Mouse (Mus musculus) olfactory bulb, adult 2 months (tissue): ENCODE data around the gene Akt1. TPM values are rescaled to one million over a fixed set of nuclear protein-coding genes. Genes with fewer than 3 reads are reported as not detected.

Source experiments
- H3K27ac ChIP-seq: fragments of 200-500 bp; 2 replicates; pipeline ENCODE4 v1.5.1; 2012; ENCODE audit warnings: low read depth, low read length; ENCODE audit not compliant: insufficient read depth
- H3K4me1 ChIP-seq: fragments of 200-500 bp; 2 replicates; pipeline ENCODE4 v1.6.1; 2012; ENCODE audit warnings: low read length; ENCODE audit not compliant: control insufficient read depth, insufficient read depth
- H3K4me3 ChIP-seq: fragments of 200-500 bp; 2 replicates; pipeline ENCODE4 v1.5.1; 2012; ENCODE audit warnings: mild to moderate bottlenecking, low read depth, low read length, moderate library complexity; ENCODE audit not compliant: insufficient read depth
- CTCF ChIP-seq: fragments of 200-500 bp; IDR thresholded peaks from 2 replicates; pipeline ENCODE4 v1.5.1; 2012; ENCODE audit warnings: low read depth, mild to moderate bottlenecking, low read length, moderate library complexity; ENCODE audit not compliant: insufficient read depth
- POLR2A ChIP-seq: fragments of 200-500 bp; IDR thresholded peaks from 2 replicates; pipeline ENCODE4 v1.6.1; 2012; ENCODE audit warnings: mild to moderate bottlenecking, low read depth, low read length, moderate library complexity; ENCODE audit not compliant: insufficient read depth
- WGBS: fragments of 180-500 bp; shearing (Covaris S2); methylation state at CpG from one replicate; pipeline ENCODE4 v1.1.7; 2018; 5-methylcytosine and 5-hydroxymethylcytosine counted together
- polyA plus RNA-seq: library from polyadenylated mRNA; stranded (reverse); fragments of >200 nt; gene quantifications from 2 replicates; pipeline ENCODE4 v1.2.4, GENCODE M21; 2012; ENCODE audit warnings: low replicate concordance; ENCODE audit not compliant: missing spikeins, insufficient read depth, insufficient read length

Gene Akt1
- polyA plus RNA-seq, 1 experiment: not detected

GRCm38 (mm10) chr12:112675245-112676035 is 756 bp upstream of the Akt1 start:
- H3K4me3 ChIP-seq: no peak overlapping the region
- H3K27ac ChIP-seq: no peak overlapping the region
- WGBS: 19% methylated on average over 18 of the region's 18 CpGs

GRCm38 (mm10) chr12:112673576-112674091 is 1.1 kb downstream of the Akt1 start:
- peak overlapping the region; percentile 63 for H3K27ac ChIP-seq
- WGBS: 6% methylated on average over 68 of the region's 68 CpGs
- H3K4me1 ChIP-seq: peaks cover 48% of the 10 kb centered on the region
- TF ChIP-seq POLR2A: no peak
- no peak for TF ChIP-seq CTCF
- H3K4me3 ChIP-seq: peak overlapping the region; percentile 99

More at GRCm38 (mm10) chr12:112675245-112676035, 756 bp upstream of the Akt1 start:
- TF ChIP-seq POLR2A: no peak
- TF ChIP-seq CTCF: peak; percentile 26; the same call in 1 of the 2 replicates
- H3K4me1 ChIP-seq: peaks cover 58% of the 10 kb centered on the region

DNA sequence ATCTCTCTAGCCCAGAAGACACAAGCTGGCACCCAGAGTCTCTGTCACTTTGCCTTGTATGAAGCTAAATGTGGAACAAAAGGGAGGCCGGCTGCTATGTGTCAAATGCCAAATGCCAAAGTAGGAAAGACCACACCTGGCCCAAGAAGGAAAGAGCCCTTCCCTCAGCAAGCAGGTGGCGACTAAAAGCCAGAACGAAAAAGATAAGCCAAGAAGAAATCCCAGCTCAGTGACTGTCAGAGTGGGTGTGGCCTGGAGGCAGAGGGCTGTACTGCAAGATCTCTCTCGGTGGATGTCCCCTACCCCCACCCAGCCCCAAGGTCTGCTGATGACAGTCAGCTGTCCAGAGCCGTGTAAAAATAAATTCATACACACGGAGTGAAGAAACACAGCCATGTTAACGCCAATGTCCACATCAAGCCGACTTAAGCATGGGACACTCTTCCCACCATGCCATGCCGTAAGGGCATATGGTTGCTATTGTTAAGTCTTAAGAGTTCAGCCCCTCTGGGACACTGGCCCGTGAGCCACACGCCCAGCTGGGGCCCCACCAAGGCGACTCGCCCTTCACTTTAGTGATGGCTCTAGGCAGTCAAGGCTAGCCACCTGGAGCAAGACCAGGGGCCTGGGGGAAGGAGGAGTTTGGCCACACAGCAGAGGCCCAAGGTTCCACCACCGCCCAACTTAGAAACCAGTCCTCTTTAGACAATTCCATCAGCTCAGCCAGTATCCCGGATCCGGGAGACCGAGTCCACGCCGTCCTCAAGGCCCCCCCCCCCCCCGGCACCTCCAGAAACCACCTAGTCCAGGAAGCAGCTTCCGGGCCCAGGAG is 1.7 kb downstream of the Akt1 start:
- TF ChIP-seq POLR2A (no peak), CTCF (no peak)
- peak overlapping the region; percentile 99 for H3K4me3 ChIP-seq
- H3K27ac ChIP-seq: no peak overlapping the region
- 4% methylated on average over 21 of the region's 21 CpGs for WGBS
- peaks cover 48% of the 10 kb centered on the region for H3K4me1 ChIP-seq

- no peak overlapping the region for H3K4me3 ChIP-seq
- H3K27ac ChIP-seq: no peak overlapping the region
- TF ChIP-seq CTCF (no peak), POLR2A (no peak)
- 82% methylated on average over 7 of the region's 7 CpGs for WGBS
- H3K4me1 ChIP-seq: peaks cover 57% of the 10 kb centered on the region
These were observed 2.8 kb downstream of the Akt1 start for GRCm38 (mm10) chr12:112671891-112672290.

DNA sequence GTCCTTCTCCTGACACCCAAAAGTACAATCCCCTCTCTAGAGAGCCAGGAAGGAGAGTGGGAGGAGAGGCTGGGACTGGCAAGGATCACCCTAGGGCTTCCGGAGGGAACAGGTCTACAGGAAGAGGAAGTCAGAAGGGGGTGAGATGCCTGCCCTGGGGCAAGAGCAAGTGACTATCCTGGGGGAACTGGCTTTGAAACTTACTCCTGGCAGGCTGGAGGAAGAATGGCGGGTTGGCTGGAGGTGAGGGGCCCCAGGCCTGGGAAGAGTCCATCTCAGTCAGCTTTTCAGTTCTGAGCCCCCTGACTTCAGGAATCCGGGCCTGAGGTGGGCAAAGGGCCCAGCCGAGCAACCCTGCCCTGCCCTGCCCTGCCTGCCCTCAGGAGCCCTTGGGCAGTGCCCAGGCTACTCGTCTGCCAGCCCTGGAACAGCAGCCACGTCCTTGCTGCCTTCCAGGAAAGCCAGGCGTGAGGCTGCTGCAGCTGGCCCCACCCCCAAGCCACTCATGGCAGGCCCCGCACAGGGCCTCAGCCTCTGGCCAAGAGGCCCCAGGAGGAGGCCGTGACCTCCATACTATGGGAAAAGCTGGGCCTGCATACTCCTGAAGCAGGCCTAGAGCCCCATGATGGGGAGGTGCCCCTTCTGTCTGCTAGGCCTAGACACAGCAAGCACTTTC is 3.8 kb downstream of the Akt1 start:
- peaks cover 67% of the 10 kb centered on the region for H3K4me1 ChIP-seq
- H3K4me3 ChIP-seq: no peak overlapping the region
- 40% methylated on average over 9 of the region's 9 CpGs for WGBS
- H3K27ac ChIP-seq: no peak overlapping the region
- TF ChIP-seq CTCF (no peak), POLR2A (no peak)

- 40% methylated on average over 10 of the region's 10 CpGs for WGBS
- Histone ChIP-seq H3K4me3 (no peak overlapping the region), H3K27ac (no peak overlapping the region), H3K4me1 (peaks cover 74% of the 10 kb centered on the region)
- TF ChIP-seq POLR2A: no peak
- no peak for TF ChIP-seq CTCF
These were observed 6.9 kb downstream of the Akt1 start for GRCm38 (mm10) chr12:112667619-112668297.

DNA sequence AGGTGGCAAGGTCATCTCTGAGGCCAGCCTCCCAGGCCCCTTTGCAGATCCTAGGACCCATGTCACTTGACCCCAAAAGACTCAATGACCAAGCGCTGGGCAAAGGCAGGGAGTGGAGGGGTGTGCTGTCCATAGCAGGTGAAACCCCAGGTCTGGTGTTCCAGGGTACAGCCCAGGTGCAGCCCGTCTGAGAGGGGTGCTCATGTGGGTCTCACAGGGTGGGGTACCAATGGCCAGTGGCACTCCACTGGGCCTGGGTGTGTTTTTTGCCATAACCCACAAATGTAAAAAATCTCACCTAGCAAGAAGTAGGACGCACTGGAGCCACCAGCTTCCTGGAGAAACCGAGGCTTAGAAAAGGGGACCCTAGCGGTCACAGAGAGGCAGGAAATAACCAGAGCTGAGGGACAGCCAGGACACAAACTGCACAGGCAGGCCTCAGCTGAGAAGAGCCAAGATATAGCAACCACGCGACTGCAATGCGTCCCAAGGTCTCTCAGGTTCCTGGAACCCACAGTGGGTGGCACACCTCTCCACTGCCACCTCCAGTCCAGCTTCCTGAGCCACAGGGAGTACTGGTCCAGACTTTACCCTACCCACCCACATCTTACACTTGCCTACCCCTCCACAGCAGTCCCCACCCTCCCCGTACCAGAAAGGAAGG is 8.7 kb downstream of the Akt1 start:
- WGBS: 74% methylated on average over 9 of the region's 9 CpGs
- Histone ChIP-seq H3K4me1 (peaks cover 57% of the 10 kb centered on the region), H3K4me3 (no peak overlapping the region), H3K27ac (peak overlapping the region; percentile 19; the same call in 1 of the 2 replicates)
- TF ChIP-seq POLR2A (no peak), CTCF (no peak)

DNA sequence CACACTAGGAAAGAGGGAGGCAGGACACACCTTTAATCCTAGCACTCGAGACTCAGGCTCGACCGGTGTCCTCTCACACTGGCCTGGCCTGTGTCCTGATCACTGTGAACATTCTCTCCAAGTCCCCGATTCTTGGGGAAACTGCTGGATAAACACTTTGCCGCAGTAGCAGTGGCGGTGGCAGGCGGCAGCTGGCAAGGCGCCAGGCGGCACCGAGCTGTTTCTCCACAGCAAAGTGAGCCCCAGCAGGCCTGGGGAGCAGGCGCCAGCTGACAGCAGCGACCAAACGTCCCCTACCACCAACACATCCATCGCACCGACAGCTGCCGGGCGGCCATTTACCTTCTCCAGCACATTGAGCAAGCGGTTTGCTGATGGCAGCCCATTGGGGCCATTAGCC is 9.2 kb downstream of the Akt1 start:
- Histone ChIP-seq H3K4me1 (peaks cover 56% of the 10 kb centered on the region), H3K27ac (peak overlapping the region; percentile 19; the same call in 1 of the 2 replicates), H3K4me3 (no peak overlapping the region)
- 11% methylated on average over 18 of the region's 18 CpGs for WGBS
- TF ChIP-seq CTCF: no peak
- TF ChIP-seq POLR2A: no peak

- H3K4me1 ChIP-seq: peaks cover 54% of the 10 kb centered on the region
- H3K27ac ChIP-seq: no peak overlapping the region
- no peak for TF ChIP-seq POLR2A
- TF ChIP-seq CTCF: no peak
- 39% methylated on average over 5 of the region's 5 CpGs for WGBS
- H3K4me3 ChIP-seq: no peak overlapping the region
These were observed 10.0 kb downstream of the Akt1 start for GRCm38 (mm10) chr12:112664656-112665055.
